Mouse (Mus musculus): ENCODE results near the gene Ppp1r9a.

GRCm38 (mm10) chr6:5207817-5208216, 305.1 kb downstream of the Ppp1r9a start:
- no peak for TF ChIP-seq CTCF (IDR thresholded peaks at IDR 0.05; ENCODE audit: extremely low read depth, insufficient read depth, low read length)
- no peak for TF ChIP-seq POLR2A (IDR thresholded peaks at IDR 0.05; ENCODE audit: extremely low read depth, insufficient read depth, low read length)

Data from cortical plate, adult 2 months (tissue).